Mouse (Mus musculus) embryonic facial prominence, embryonic 12.5 days (tissue): ENCODE measurements at regions not wholly inside any gene's neighbourhood (a gene's known extent, or its start where the extent isn't known, plus 50 kb on each side); places are given as distances from the start of the nearest gene placed in this dataset.

Source experiments
- ATAC-seq: fragments of 200-750 bp; cut with Nextera tagmentation; 2 replicates; pipeline ENCODE4 v1.8.0; 2017; ENCODE audit not compliant: insufficient number of reproducible peaks, insufficient read depth, low FRiP score, low TSS enrichment
- H3K27ac ChIP-seq: fragments of 300-500 bp; sonication (generic); 2 replicates; pipeline ENCODE4 v1.5.1; 2016; ENCODE audit warnings: mild to moderate bottlenecking
- H3K27me3 ChIP-seq: fragments of 300-500 bp; sonication (generic); 2 replicates; pipeline ENCODE4 v1.6.1; 2016; ENCODE audit warnings: mild to moderate bottlenecking, moderate library complexity
- H3K36me3 ChIP-seq: fragments of 300-500 bp; sonication (generic); 2 replicates; pipeline ENCODE4 v1.6.1; 2016; ENCODE audit warnings: mild to moderate bottlenecking
- H3K4me1 ChIP-seq: fragments of 300-500 bp; sonication (generic); 2 replicates; pipeline ENCODE4 v1.6.1; 2016
- H3K4me2 ChIP-seq: fragments of 300-500 bp; sonication (generic); replicated peaks from 2 replicates; pipeline ENCODE4 v1.6.1; 2016; ENCODE audit warnings: mild to moderate bottlenecking, moderate library complexity
- H3K4me3 ChIP-seq: fragments of 300-500 bp; sonication (generic); 2 replicates; pipeline ENCODE4 v1.5.1; 2016; ENCODE audit warnings: mild to moderate bottlenecking
- H3K9ac ChIP-seq: fragments of 300-500 bp; sonication (generic); 2 replicates; pipeline ENCODE4 v1.6.1; 2016; ENCODE audit warnings: mild to moderate bottlenecking, moderate library complexity
- H3K9me3 ChIP-seq: fragments of 300-500 bp; sonication (generic); 2 replicates; pipeline ENCODE4 v1.6.1; 2016; ENCODE audit warnings: mild to moderate bottlenecking, moderate library complexity
- WGBS: fragments of 180-500 bp; shearing (Covaris S2); methylation state at CpG from one replicate; pipeline ENCODE4 v1.1.7; 2016; 5-methylcytosine and 5-hydroxymethylcytosine counted together

GRCm38 (mm10) chr8:11990024-11990423, 149.8 kb downstream of the Tex29 start:
- H3K4me1 ChIP-seq: no peaks in the 10 kb centered on the region
- no peak for ATAC-seq
- 85% methylated on average over 20 of the region's 20 CpGs for WGBS
- no peak overlapping the region for H3K4me3 ChIP-seq
- no peak overlapping the region for H3K9ac ChIP-seq
- no peaks in the 10 kb centered on the region for H3K36me3 ChIP-seq
- H3K9me3 ChIP-seq: no peaks in the 10 kb centered on the region
- H3K4me2 ChIP-seq: no peak overlapping the region
- peaks cover 9% of the 10 kb centered on the region for H3K27me3 ChIP-seq
- H3K27ac ChIP-seq: no peak overlapping the region

GRCm38 (mm10) chr8:11999736-12000458, 159.6 kb downstream of the Tex29 start:
- no peaks in the 10 kb centered on the region for H3K36me3 ChIP-seq
- no peak overlapping the region for H3K9ac ChIP-seq
- H3K4me3 ChIP-seq: no peak overlapping the region
- peaks cover 47% of the 10 kb centered on the region for H3K27me3 ChIP-seq
- no peak for ATAC-seq
- H3K27ac ChIP-seq: no peak overlapping the region
- no peaks in the 10 kb centered on the region for H3K4me1 ChIP-seq
- no peak overlapping the region for H3K4me2 ChIP-seq
- 29% methylated on average over 23 of the region's 23 CpGs for WGBS
- H3K9me3 ChIP-seq: no peaks in the 10 kb centered on the region

- ATAC-seq: no peak
- Histone ChIP-seq H3K9ac (no peak overlapping the region), H3K27me3 (peaks cover 41% of the 10 kb centered on the region), H3K36me3 (no peaks in the 10 kb centered on the region), H3K4me1 (no peaks in the 10 kb centered on the region), H3K27ac (no peak overlapping the region), H3K4me2 (no peak overlapping the region), H3K9me3 (no peaks in the 10 kb centered on the region), H3K4me3 (no peak overlapping the region)
- 25% methylated on average over 2 of the region's 2 CpGs for WGBS
These were observed 160.2 kb downstream of the Tex29 start for GRCm38 (mm10) chr8:12000459-12000789.

GRCm38 (mm10) chr8:12004241-12004640, 164.0 kb downstream of the Tex29 start:
- Histone ChIP-seq H3K4me2 (no peak overlapping the region), H3K4me3 (no peak overlapping the region), H3K27ac (no peak overlapping the region), H3K27me3 (peaks cover 16% of the 10 kb centered on the region; the same call in 1 of the 2 replicates), H3K9me3 (no peaks in the 10 kb centered on the region), H3K36me3 (no peaks in the 10 kb centered on the region), H3K4me1 (no peaks in the 10 kb centered on the region), H3K9ac (no peak overlapping the region)
- 75% methylated on average over 7 of the region's 7 CpGs for WGBS
- ATAC-seq: no peak

- H3K27me3 ChIP-seq: no peaks in the 10 kb centered on the region
- ATAC-seq: no peak
- H3K9ac ChIP-seq: no peak overlapping the region
- H3K4me3 ChIP-seq: no peak overlapping the region
- no peak overlapping the region for H3K4me2 ChIP-seq
- no peaks in the 10 kb centered on the region for H3K36me3 ChIP-seq
- no peak overlapping the region for H3K27ac ChIP-seq
- H3K9me3 ChIP-seq: no peaks in the 10 kb centered on the region
- 87% methylated on average over 3 of the region's 3 CpGs for WGBS
- H3K4me1 ChIP-seq: no peaks in the 10 kb centered on the region
These were observed 172.5 kb downstream of the Tex29 start for GRCm38 (mm10) chr8:12012769-12013168.

GRCm38 (mm10) chr8:12017750-12018149, 177.5 kb downstream of the Tex29 start:
- Histone ChIP-seq H3K27ac (no peak overlapping the region), H3K4me1 (no peaks in the 10 kb centered on the region), H3K27me3 (no peaks in the 10 kb centered on the region), H3K9me3 (no peaks in the 10 kb centered on the region), H3K4me2 (no peak overlapping the region), H3K36me3 (no peaks in the 10 kb centered on the region), H3K4me3 (no peak overlapping the region), H3K9ac (no peak overlapping the region)
- no peak for ATAC-seq
- 76% methylated on average over 7 of the region's 7 CpGs for WGBS

- 95% methylated on average over 9 of the region's 9 CpGs for WGBS
These were observed 179.0 kb downstream of the Tex29 start for GRCm38 (mm10) chr8:12019272-12019671.

GRCm38 (mm10) chr8:12023669-12024390, 183.6 kb downstream of the Tex29 start:
- no peak for ATAC-seq
- WGBS: 83% methylated on average over 4 of the region's 4 CpGs

More at GRCm38 (mm10) chr8:12019272-12019671, 179.0 kb downstream of the Tex29 start:
- Histone ChIP-seq H3K4me3 (no peak overlapping the region), H3K4me2 (no peak overlapping the region), H3K36me3 (no peaks in the 10 kb centered on the region), H3K4me1 (no peaks in the 10 kb centered on the region), H3K27me3 (no peaks in the 10 kb centered on the region), H3K9ac (no peak overlapping the region), H3K27ac (no peak overlapping the region), H3K9me3 (no peaks in the 10 kb centered on the region)
- no peak for ATAC-seq

GRCm38 (mm10) chr8:12030363-12031116, 190.3 kb downstream of the Tex29 start:
- Histone ChIP-seq H3K36me3 (no peaks in the 10 kb centered on the region), H3K27me3 (0 out of 2 replicates have a peak, but pooled peaks cover 7% of the 10 kb centered on the region), H3K9me3 (no peaks in the 10 kb centered on the region), H3K9ac (no peak overlapping the region), H3K4me2 (no peak overlapping the region), H3K27ac (no peak overlapping the region), H3K4me3 (no peak overlapping the region), H3K4me1 (no peaks in the 10 kb centered on the region)
- WGBS: 69% methylated on average over 22 of the region's 22 CpGs
- no peak for ATAC-seq

More at GRCm38 (mm10) chr8:12023669-12024390, 183.6 kb downstream of the Tex29 start:
- no peak overlapping the region for H3K4me3 ChIP-seq
- no peak overlapping the region for H3K27ac ChIP-seq
- H3K27me3 ChIP-seq: no peaks in the 10 kb centered on the region
- H3K4me1 ChIP-seq: no peaks in the 10 kb centered on the region
- H3K4me2 ChIP-seq: no peak overlapping the region
- no peak overlapping the region for H3K9ac ChIP-seq
- H3K9me3 ChIP-seq: no peaks in the 10 kb centered on the region
- H3K36me3 ChIP-seq: no peaks in the 10 kb centered on the region

- no peak for ATAC-seq
- no peak overlapping the region for H3K4me3 ChIP-seq
- 60% methylated on average over 3 of the region's 3 CpGs for WGBS
- H3K9me3 ChIP-seq: no peaks in the 10 kb centered on the region
- no peaks in the 10 kb centered on the region for H3K4me1 ChIP-seq
- no peaks in the 10 kb centered on the region for H3K36me3 ChIP-seq
- H3K27me3 ChIP-seq: 0 out of 2 replicates have a peak, but pooled peaks cover 7% of the 10 kb centered on the region
- no peak overlapping the region for H3K27ac ChIP-seq
- no peak overlapping the region for H3K4me2 ChIP-seq
- H3K9ac ChIP-seq: no peak overlapping the region
These were observed 191.5 kb downstream of the Tex29 start for GRCm38 (mm10) chr8:12031796-12032195.

- no peak overlapping the region for H3K27ac ChIP-seq
- H3K9me3 ChIP-seq: no peaks in the 10 kb centered on the region
- no peaks in the 10 kb centered on the region for H3K4me1 ChIP-seq
- H3K9ac ChIP-seq: no peak overlapping the region
- no peak for ATAC-seq
- H3K4me3 ChIP-seq: no peak overlapping the region
- H3K4me2 ChIP-seq: no peak overlapping the region
- H3K27me3 ChIP-seq: 0 out of 2 replicates have a peak, but pooled peaks cover 7% of the 10 kb centered on the region
- 85% methylated on average over 3 of the region's 3 CpGs for WGBS
- no peaks in the 10 kb centered on the region for H3K36me3 ChIP-seq
These were observed 192.1 kb downstream of the Tex29 start for GRCm38 (mm10) chr8:12032386-12032785.
